ENCODE assay signal across 29 mouse cellular contexts in the genomic region with DNA sequence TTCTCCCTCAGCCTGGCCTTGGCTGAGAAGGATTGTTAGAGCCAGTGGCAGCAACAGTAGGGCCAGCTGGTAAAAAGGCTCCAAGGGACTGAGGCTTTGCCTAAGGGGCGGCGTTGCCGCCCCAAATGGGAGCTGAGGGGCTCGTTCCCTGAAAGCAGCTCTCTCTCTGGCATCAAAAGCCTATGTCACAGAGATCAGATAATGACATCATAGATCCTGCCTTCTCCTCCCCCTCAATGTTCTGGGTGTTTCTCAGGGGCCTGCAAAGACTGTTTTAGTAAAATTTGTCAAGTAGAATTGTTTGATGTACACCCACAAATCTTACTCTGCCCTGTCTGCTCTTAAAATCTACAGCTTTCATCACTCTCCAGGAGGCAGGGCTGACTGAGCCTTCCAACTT. TPM values are rescaled to one million over a fixed set of nuclear protein-coding genes. Genes with fewer than 3 reads are reported as not detected.
DNase-seq lines count a peak whose midpoint lies in the region; ATAC-seq and TF ChIP-seq lines count a peak whose summit lies in the region.
"Had no signal": no experiment of that assay in that cellular context is flagged by ENCODE, and none has a peak within 500 bp of the region (broad histone marks: within the 10 kb centered on the region; RNA-seq: fewer than 3 reads in every experiment).

Prr30 (minus strand) TSS at position 101 of the 400 bp plus-strand sequence.

- no peak for ATAC-seq in megakaryocyte, adult 5-6 weeks (ENCODE audit: poor library complexity, severe bottlenecking)
- ATAC-seq in G1E (ENCODE audit: extremely low read depth, insufficient number of reproducible peaks, low FRiP score, poor library complexity, severe bottlenecking), result no peak
- peak; percentile 66; the same call in 1 of the 2 replicates for ATAC-seq in common myeloid progenitor, adult 5-6 weeks (replicated peaks; ENCODE audit: low read depth, poor library complexity, severe bottlenecking)
- 0 out of 2 replicates have a peak, but pooled peaks have one; percentile 46 for ATAC-seq in megakaryocyte progenitor cell, adult 5-6 weeks (replicated peaks; ENCODE audit: poor library complexity)
- no peak for ATAC-seq in midbrain, embryonic 16.5 days
- no peak for ATAC-seq in erythroid progenitor cell, adult 5-6 weeks (replicated peaks; ENCODE audit: low FRiP score, poor library complexity, severe bottlenecking)
- ATAC-seq: activated CD4-positive, CD25-positive, alpha-beta regulatory T cell, adult 4 months; forebrain, embryonic 13.5 days; forebrain, embryonic 15.5 days; forebrain, postnatal 0 days; Patski had no signal

- peaks cover 46% of the 10 kb centered on the region for H3K9me3 ChIP-seq in megakaryocyte, embryonic 14.5 days
- peaks cover 51% of the 10 kb centered on the region for H3K9me3 ChIP-seq in G1E (replicated peaks)
- no peaks in the 10 kb centered on the region for H3K9me3 ChIP-seq in midbrain, embryonic 16.5 days (replicated peaks; ENCODE audit: control insufficient read depth, low read length, poor library complexity, severe bottlenecking)
- H3K9me3 ChIP-seq: embryonic facial prominence, embryonic 13.5 days; embryonic facial prominence, embryonic 15.5 days; forebrain, embryonic 13.5 days; forebrain, embryonic 15.5 days had no signal

- H3K4me2 ChIP-seq in midbrain, embryonic 16.5 days (ENCODE audit: low read length), result no peak within 1 kb of the TSS
- H3K4me2 ChIP-seq: embryonic facial prominence, embryonic 13.5 days; embryonic facial prominence, embryonic 15.5 days; forebrain, embryonic 13.5 days; forebrain, embryonic 15.5 days had no signal

- DNase-seq in G1E (ENCODE audit: low spot score), result no peak
- DNase-seq: adrenal gland, adult 8-10 months; adrenal gland, postnatal 14 days; adrenal gland, postnatal 36 days; cerebellum, adult 11-12 months; cerebellum, adult 2 months; cerebellum, adult 9-10 months; cerebellum, postnatal 10 days; cerebellum, postnatal 25 days; embryo, embryonic 11 days; forebrain, postnatal 0 days had no signal

- H3K27ac ChIP-seq in midbrain, embryonic 16.5 days (ENCODE audit: low read length), result no peak within 1 kb of the TSS
- H3K27ac ChIP-seq: embryonic facial prominence, embryonic 13.5 days; embryonic facial prominence, embryonic 15.5 days; forebrain, embryonic 13.5 days; forebrain, embryonic 15.5 days had no signal

- WGBS in midbrain, embryonic 16.5 days, result 57% methylated on average over 4 of the region's 4 CpGs

- H3K36me3 ChIP-seq in megakaryocyte, embryonic 14.5 days (replicated peaks; ENCODE audit: low read length), result no peaks in the 10 kb centered on the region
- no peaks in the 10 kb centered on the region for H3K36me3 ChIP-seq in G1E (replicated peaks)
- no peaks in the 10 kb centered on the region for H3K36me3 ChIP-seq in midbrain, embryonic 16.5 days (ENCODE audit: control insufficient read depth, insufficient read depth, low read length)
- H3K36me3 ChIP-seq: embryonic facial prominence, embryonic 13.5 days; embryonic facial prominence, embryonic 15.5 days; forebrain, embryonic 15.5 days had no signal

- no peaks in the 10 kb centered on the region for H3K4me1 ChIP-seq in megakaryocyte, embryonic 14.5 days
- H3K4me1 ChIP-seq in G1E (ENCODE audit: insufficient read depth, low read depth, low read length), result no peaks in the 10 kb centered on the region
- H3K4me1 ChIP-seq in midbrain, embryonic 16.5 days (ENCODE audit: control insufficient read depth, insufficient read depth, low read length), result peaks cover 2% of the 10 kb centered on the region; the same call in 1 of the 2 replicates
- H3K4me1 ChIP-seq: embryonic facial prominence, embryonic 13.5 days; embryonic facial prominence, embryonic 15.5 days; forebrain, embryonic 13.5 days; forebrain, embryonic 15.5 days had no signal

- TF ChIP-seq CTCF in G1E (IDR thresholded peaks at IDR 0.05; ENCODE audit: low read depth, low read length), result no peak

- peak within 1 kb of the TSS; percentile 71 for H3K4me3 ChIP-seq in megakaryocyte, embryonic 14.5 days (replicated peaks)
- peak within 1 kb of the TSS; percentile 21; the same call in 1 of the 2 replicates for H3K4me3 ChIP-seq in G1E (ENCODE audit: low read depth, low read length)
- no peak within 1 kb of the TSS for H3K4me3 ChIP-seq in midbrain, embryonic 16.5 days (ENCODE audit: low read depth, low read length)
- H3K4me3 ChIP-seq: embryonic facial prominence, embryonic 13.5 days; embryonic facial prominence, embryonic 15.5 days; erythroblast, embryonic 14.5 days; forebrain, embryonic 13.5 days; forebrain, embryonic 15.5 days had no signal

- H3K27me3 ChIP-seq in megakaryocyte, embryonic 14.5 days (replicated peaks), result no peaks in the 10 kb centered on the region
- H3K27me3 ChIP-seq in G1E (ENCODE audit: insufficient read depth, low read length), result no peaks in the 10 kb centered on the region
- H3K27me3 ChIP-seq in midbrain, embryonic 16.5 days (ENCODE audit: control insufficient read depth, insufficient read depth, low read depth, low read length), result no peaks in the 10 kb centered on the region
- H3K27me3 ChIP-seq: embryonic facial prominence, embryonic 13.5 days; embryonic facial prominence, embryonic 15.5 days; forebrain, embryonic 13.5 days; forebrain, embryonic 15.5 days; Patski had no signal

- H3K9ac ChIP-seq in midbrain, embryonic 16.5 days (ENCODE audit: low read depth, low read length), result no peak within 1 kb of the TSS
- H3K9ac ChIP-seq: embryonic facial prominence, embryonic 13.5 days; embryonic facial prominence, embryonic 15.5 days; forebrain, embryonic 13.5 days; forebrain, embryonic 15.5 days; forebrain, postnatal 0 days had no signal

RNA-seq across cellular contexts. Expression of gene Prr30, which starts in this region (rescaled TPM):
- polyA plus RNA-seq in megakaryocyte, embryonic 14.5 days (2012; ENCODE audit: insufficient read depth, low replicate concordance), result not detected in 2 replicates
- not detected in 2 replicates for total RNA-seq in megakaryocyte, adult 5-6 weeks (2015)
- not detected in 2 replicates for total RNA-seq in megakaryocyte, adult 5-6 weeks (2017)
- not detected in 2 replicates for total RNA-seq in G1E (2014; fragmentation: Nextera tagmentation)
- total RNA-seq in G1E (2017), result 0.12 TPM in 1 of 2 replicates, not detected in the other
- polyA plus RNA-seq in G1E (2012), result not detected in 2 replicates
- total RNA-seq in common myeloid progenitor, adult 5-6 weeks (2017), result not detected in 2 replicates
- total RNA-seq in megakaryocyte progenitor cell, adult 5-6 weeks (2015), result not detected in 2 replicates
- not detected in 2 replicates for total RNA-seq in megakaryocyte progenitor cell, adult 5-6 weeks (2017)
- not detected in 2 replicates for polyA plus RNA-seq in midbrain, embryonic 16.5 days (2015; fragmentation: Nextera tagmentation; extraction: Ambion mirVana)
- not detected in 2 replicates for total RNA-seq in erythroid progenitor cell, adult 5-6 weeks (2015; ENCODE audit: low replicate concordance)
- total RNA-seq in erythroid progenitor cell, adult 5-6 weeks (2017; ENCODE audit: low replicate concordance), result not detected in 2 replicates
- total RNA-seq: adrenal gland, adult 18-20 months; adrenal gland, adult 8-10 months; adrenal gland, postnatal 14 days; adrenal gland, postnatal 36 days; ES-E14; forebrain, postnatal 0 days had no signal
- polyA plus RNA-seq: activated CD4-positive, CD25-positive, alpha-beta regulatory T cell, adult 4 months; C2C12; cerebellum, adult 2 months; embryonic facial prominence, embryonic 11.5 days; embryonic facial prominence, embryonic 13.5 days; embryonic facial prominence, embryonic 15.5 days; erythroblast, embryonic 14.5 days; forebrain, embryonic 11.5 days; forebrain, embryonic 13.5 days; forebrain, embryonic 15.5 days; forebrain, postnatal 0 days; Patski had no signal

Comparison
In these comparisons a context has a peak if more than half of its experiments do, and no peak if none do; other contexts are left out.
1. Peak in ATAC-seq in common myeloid progenitor, adult 5-6 weeks; RNA of the gene not detected or under 1 TPM.
2. Peak in ATAC-seq in megakaryocyte progenitor cell, adult 5-6 weeks; RNA of the gene not detected or under 1 TPM.